Mouse (Mus musculus) C2C12 (cell line): ENCODE measurements around the gene Ppp1r21.

ENCODE experiments used
- CEBPB ChIP-seq: IDR thresholded peaks from one replicate; pipeline ENCODE4 v1.6.1; 2011; ENCODE audit warnings: low read depth, mild to moderate bottlenecking, control low read depth, moderate library complexity
- CTCF ChIP-seq: IDR thresholded peaks from one replicate; pipeline ENCODE4 v1.5.1; 2011; ENCODE audit not compliant: control insufficient read depth, insufficient read depth, insufficient read length
- MAX ChIP-seq: IDR thresholded peaks from one replicate; pipeline ENCODE4 v1.6.1; 2011; ENCODE audit warnings: mild to moderate bottlenecking, control low read depth
- MYOD1 ChIP-seq: IDR thresholded peaks from one replicate; pipeline ENCODE4 v1.6.1; 2011; ENCODE audit warnings: low read depth; ENCODE audit not compliant: control insufficient read depth, insufficient read length
- MYOG ChIP-seq: IDR thresholded peaks from one replicate; pipeline ENCODE4 v1.6.1; 2011; ENCODE audit not compliant: control insufficient read depth, insufficient read length; ENCODE audit errors: extremely low read depth
- USF1 ChIP-seq: IDR thresholded peaks from one replicate; pipeline ENCODE4 v1.6.1; 2011; ENCODE audit warnings: low read depth, mild to moderate bottlenecking, control low read depth, moderate library complexity

- TF ChIP-seq CTCF (no peak), MYOG (no peak), CEBPB (no peak), MAX (no peak), MYOD1 (no peak), USF1 (no peak)
These were observed 65.2 kb downstream of the Ppp1r21 start for GRCm38 (mm10) chr17:88595071-88595470.
